Mouse (Mus musculus): ENCODE results near the gene Ccnj.

- no peak for TF ChIP-seq CEBPB (IDR thresholded peaks at IDR 0.05; ENCODE audit: insufficient read depth, poor library complexity, severe bottlenecking)
- no peak for TF ChIP-seq POLR2A (IDR thresholded peaks at IDR 0.05; ENCODE audit: insufficient read length, low read depth)
- no peak for TF ChIP-seq TCF12 (IDR thresholded peaks at IDR 0.05; ENCODE audit: insufficient read depth, poor library complexity, severe bottlenecking)
- TF ChIP-seq POLR2AphosphoS2 (IDR thresholded peaks at IDR 0.05; ENCODE audit: insufficient read length, low read depth) = no peak
- no peak for TF ChIP-seq MYOG (IDR thresholded peaks at IDR 0.05; ENCODE audit: control insufficient read depth in 1 of 3, insufficient read depth in 1 of 3, insufficient read length in 2 of 3, low read depth in 2 of 3)
- TF ChIP-seq USF1 (IDR thresholded peaks at IDR 0.05; ENCODE audit: low read depth) = no peak
- TF ChIP-seq E2F4 (IDR thresholded peaks at IDR 0.05; ENCODE audit: insufficient read depth) = no peak
These were observed 38.5 kb downstream of the Ccnj start for GRCm38 (mm10) chr19:40869425-40870105.

Data from myocyte (in vitro differentiated cells).